Mouse (Mus musculus): ENCODE measurements around the gene Bag3.
"Not testable (repeated sequence)": the region's sequence is repeated elsewhere in the genome, so short reads cannot be mapped to it uniquely, and the experiment has no call there.

Bag3 gene

DNA sequence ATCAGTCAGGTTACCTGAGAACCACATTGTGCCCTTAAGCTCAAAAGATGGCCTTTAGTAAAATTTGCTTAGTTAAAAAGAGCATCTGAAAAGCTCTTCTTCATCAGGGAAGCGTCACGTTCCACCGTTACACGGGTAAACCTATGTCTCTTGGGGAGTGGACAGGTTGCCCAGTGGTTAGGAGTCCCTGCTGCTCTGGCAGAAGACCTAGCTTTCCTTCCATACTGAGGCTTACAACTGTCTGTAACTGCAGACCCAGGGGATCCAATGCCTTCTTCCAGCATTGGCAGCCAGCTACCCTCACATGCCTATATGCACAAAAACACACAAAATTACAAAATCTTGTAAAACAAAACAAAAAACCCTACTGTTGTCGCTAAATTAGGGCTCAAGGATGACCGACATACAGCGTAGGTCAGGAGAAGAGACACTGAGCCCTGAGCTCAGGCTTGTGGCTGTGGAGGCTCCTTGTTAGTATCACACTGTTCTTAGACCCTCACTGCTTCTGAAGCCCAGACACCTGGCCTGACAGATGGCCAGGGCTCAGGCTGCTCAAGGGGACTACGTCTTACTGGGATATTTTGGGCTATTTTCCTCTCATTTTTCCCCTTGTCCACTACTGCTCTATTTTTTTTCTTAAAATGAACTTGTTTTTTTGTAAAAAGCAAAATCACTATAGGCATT is 44.3 kb downstream of the Bag3 start:
- no peak for DNase-seq (ENCODE audit: low spot score in 2 of 2)

GRCm38 (mm10) chr7:128569429-128569828 is 46.0 kb downstream of the Bag3 start:
- DNase-seq (ENCODE audit: low spot score in 2 of 2) = not testable (repeated sequence)

GRCm38 (mm10) chr7:128569987-128570656 is 46.7 kb downstream of the Bag3 start:
- peak in 1 of 2 experiments; percentile 28 for DNase-seq (ENCODE audit: low spot score in 2 of 2)

DNA sequence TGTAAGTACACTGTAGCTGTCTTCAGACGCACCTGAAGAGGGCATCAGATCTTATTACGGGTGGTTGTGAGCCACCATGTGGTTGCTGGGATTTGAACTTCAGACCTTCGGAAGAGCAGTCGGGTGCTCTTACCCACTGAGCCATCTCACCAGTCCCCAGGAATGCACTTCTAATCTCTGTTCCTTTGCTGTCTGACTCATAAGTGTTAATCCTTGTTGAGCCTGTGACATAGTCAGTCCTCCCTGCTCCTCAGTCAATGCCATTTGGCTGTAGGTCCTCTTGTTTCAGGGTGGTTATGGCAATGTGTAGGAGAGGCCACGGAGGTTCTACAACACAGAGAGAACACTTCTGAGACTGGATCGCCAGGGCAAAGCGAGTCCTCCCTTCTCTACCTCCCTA is 47.2 kb downstream of the Bag3 start:
- DNase-seq (ENCODE audit: low spot score in 2 of 2) = not testable (repeated sequence)

GRCm38 (mm10) chr7:128572030-128572429 is 48.6 kb downstream of the Bag3 start:
- DNase-seq (ENCODE audit: low spot score in 2 of 2) = no peak

DNA sequence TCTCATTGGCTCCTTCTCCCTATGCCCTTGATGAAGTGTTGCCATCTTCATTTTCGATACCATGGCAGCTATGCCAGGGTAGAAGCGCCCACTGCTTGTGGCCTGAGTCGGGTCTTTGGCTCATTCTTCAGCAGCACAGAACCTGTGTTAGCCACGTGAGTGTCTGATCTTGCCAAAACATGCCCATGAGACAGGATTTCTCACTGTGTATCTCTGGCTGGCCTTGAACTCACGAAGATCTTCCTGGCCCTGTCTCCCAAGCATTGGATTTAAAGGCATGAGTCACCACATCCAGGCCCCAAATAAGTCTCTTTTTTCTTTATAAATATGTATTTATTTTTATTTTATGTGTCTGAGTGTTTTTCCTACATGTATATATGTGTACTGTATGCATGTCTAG is 51.8 kb downstream of the Bag3 start:
- no peak for DNase-seq (ENCODE audit: low spot score in 2 of 2)

DNA sequence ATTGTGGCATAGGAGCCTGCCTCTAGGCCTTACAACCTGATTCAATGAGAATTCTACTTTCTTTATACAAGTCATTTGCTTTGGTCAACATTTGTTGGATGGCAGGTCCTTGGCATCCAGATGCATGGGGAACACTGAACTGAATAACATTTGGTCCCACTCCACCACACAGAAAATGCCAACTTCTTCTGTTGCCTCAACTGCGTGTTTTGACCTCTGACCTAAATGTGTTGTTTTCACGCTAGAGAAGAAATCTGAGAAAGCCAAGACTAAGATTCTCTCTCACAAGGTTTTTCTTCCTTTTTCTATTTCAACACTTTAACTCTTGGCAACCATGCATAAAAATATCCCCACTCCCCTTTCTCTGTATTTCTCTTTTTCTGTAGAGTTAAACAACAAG is 52.4 kb downstream of the Bag3 start:
- no peak for DNase-seq (ENCODE audit: low spot score in 2 of 2)

DNA sequence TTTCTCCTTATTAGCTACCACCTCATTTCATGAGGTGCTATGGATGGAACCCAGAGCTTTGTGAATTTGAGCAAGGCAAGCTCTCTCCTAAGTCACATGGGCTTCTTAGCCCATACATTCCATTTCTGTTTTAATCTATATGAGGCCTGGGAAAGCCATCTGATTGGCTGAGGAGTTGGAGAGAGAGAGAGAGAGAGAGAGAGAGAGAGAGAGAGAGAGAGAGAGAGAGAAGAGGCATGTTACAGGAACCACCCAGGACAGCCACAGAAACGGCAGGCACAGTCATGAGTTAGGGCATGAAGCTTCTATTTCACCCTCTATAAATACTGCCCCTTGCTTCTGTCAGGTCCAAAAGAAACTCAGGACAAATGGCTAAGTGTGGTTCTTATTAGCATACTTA is 54.2 kb downstream of the Bag3 start:
- DNase-seq (ENCODE audit: low spot score in 2 of 2) = no peak

DNA sequence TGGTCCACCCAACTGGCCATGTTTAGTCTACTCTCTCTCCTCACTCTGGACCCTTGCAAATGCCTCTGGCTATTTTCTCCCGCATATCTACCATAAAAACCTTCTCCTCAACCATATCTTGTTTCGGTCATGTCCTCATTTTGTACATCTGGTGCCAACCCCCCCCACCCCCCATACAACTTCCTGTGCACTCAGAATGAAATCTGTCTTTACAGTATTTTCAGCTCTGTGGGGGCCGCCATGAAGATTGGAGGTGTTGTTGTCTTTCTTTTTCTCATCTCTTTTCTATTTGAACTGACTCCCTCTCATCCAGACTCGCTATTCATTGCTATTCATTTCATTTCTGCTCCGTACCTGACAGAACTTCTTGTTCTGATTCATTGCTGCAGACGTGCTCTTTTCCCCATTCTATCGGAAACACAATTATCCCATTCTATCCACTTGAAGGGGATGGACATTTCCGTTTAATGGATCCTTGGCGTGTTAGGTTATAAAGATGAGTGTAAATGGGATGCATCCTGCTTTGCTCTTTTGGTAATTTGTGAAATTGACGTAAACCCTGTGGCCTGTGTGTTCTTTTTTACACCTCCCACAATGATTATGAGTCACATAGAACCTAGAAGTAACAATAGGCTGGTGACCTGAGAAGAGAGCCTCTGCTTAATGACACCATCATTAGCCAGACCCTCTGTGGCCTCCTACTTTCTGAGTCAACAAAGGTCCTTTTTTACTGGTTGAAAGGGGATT is 55.0 kb downstream of the Bag3 start:
- DNase-seq (ENCODE audit: low spot score in 2 of 2) = no peak

GRCm38 (mm10) chr7:128579381-128579780 is 56.0 kb downstream of the Bag3 start:
- DNase-seq (ENCODE audit: low spot score in 2 of 2) = no peak

GRCm38 (mm10) chr7:128580318-128580717 is 56.9 kb downstream of the Bag3 start:
- no peak for DNase-seq (ENCODE audit: low spot score in 2 of 2)

- no peak for DNase-seq (ENCODE audit: low spot score in 2 of 2)
These were observed 58.6 kb downstream of the Bag3 start for GRCm38 (mm10) chr7:128581864-128582484.

DNA sequence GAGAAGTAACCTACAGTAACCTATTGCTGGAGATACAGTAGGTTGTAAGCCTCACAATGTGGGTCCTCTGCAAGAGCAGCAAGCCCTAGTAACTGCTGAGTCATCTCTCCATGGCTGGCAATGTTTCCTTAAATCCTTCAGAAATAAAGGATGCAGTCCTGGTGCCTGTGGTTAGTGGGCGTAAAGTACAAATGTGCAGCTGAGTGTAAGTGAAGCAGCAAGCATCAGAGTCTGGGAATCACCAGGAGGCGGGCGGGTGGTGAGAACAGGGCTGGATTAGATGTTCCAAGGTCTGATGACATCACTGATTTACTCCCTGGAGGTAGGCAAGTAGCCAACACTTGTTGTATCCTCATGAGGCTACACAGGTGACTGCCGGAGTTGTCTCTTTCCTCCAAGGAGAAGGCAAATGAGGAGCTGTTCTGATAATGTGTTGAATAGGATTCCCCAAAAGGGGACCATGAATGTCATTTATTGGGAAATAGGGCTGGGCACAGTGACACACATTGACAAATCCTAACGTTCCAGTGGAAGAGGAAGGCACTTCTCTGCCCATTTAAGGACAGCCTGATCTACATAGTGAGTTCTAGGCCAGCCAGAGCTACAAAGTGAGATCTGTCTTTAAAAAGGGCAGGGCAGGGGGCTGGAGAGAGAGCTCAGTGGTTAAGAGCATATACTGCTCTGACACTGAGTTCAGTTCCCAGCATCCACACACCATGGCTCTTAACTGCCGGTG is 60.0 kb downstream of the Bag3 start:
- no peak for DNase-seq (ENCODE audit: low spot score in 2 of 2)

DNA sequence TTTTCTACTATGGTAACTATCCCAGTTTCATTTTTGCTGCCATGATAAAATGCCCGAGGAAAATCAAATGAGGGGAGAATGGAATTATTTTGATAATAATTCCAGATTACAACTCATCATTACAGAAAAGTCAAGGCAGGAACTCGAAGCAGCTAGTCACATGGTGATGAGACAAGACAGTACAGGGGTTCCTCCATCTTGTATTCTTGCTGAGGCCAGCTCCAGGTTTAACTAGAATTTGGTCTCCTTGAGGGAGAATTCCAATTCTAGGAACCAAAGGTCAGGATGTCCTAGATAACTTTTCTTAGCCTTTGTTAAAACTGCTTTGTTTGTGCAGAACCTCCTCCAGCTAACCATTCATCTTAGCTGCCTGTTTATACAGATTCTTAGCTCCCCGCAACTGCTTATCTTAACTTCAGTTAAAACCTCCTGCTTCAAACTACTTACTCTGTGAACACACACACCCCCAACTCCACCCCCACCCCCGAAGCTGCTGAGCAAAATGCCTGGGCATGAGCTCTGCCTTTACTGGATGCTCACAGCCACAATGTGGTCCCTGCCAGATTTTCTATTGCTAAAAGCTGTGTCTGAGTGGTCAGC is 64.0 kb downstream of the Bag3 start:
- DNase-seq (ENCODE audit: low spot score in 2 of 2) = no peak

GRCm38 (mm10) chr7:128591345-128592084 is 68.1 kb downstream of the Bag3 start:
- no peak for DNase-seq (ENCODE audit: low spot score in 2 of 2)

- no peak for DNase-seq (ENCODE audit: low spot score in 2 of 2)
These were observed 68.9 kb downstream of the Bag3 start for GRCm38 (mm10) chr7:128592118-128592935.

- no peak for DNase-seq (ENCODE audit: low spot score in 2 of 2)
These were observed 69.5 kb downstream of the Bag3 start for GRCm38 (mm10) chr7:128592936-128593241.

DNA sequence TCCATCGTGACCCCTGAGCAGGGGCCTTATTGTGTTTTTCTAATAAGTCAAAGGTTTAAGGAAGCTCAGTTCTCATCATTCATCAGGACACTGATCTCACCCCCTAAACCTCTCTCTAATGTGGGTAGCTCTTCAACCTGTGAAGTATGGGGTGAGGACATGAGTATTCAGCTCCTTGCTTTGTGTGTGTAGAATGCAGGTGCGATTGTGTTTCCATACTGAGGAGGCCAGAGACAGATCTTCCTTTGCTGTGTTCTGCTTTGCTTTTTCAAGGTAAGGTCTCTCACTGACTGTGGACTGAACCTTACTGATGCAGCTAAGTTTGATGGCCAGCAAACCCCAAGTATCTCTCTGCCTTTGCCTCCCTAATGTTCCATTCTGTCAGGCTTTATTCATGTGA is 72.9 kb downstream of the Bag3 start:
- no peak for DNase-seq (ENCODE audit: low spot score in 2 of 2)

Data from spleen, postnatal 10 days (tissue).